Mouse (Mus musculus) forebrain, embryonic 14.5 days (tissue): ENCODE measurements around the gene Stoml1. TPM values are rescaled to one million over a fixed set of nuclear protein-coding genes. Genes with fewer than 3 reads are reported as not detected.
A peak's percentile ranks its signal among the peaks of the same experiment; 100 is the strongest.

Source experiments
- ATAC-seq: fragments of 200-750 bp; cut with Nextera tagmentation; 2 replicates; pipeline ENCODE4 v1.8.0; 2017; ENCODE audit warnings: mild to moderate bottlenecking, moderate library complexity
- DNase-seq: peaks from one replicate; pipeline ENCODE4 v3.0.0-alpha.2; 2015; ENCODE audit warnings: low spot score
- H3K27ac ChIP-seq: fragments of 300-500 bp; sonication (generic); 2 replicates; pipeline ENCODE4 v1.5.1; 2014; ENCODE audit warnings: low read depth, mild to moderate bottlenecking, control low read depth, low read length, moderate library complexity
- H3K27me3 ChIP-seq: fragments of 300-500 bp; sonication (generic); replicated peaks from 2 replicates; pipeline ENCODE4 v1.6.1; 2014; ENCODE audit warnings: low read length, control low read depth, mixed read lengths; ENCODE audit not compliant: control insufficient read depth, insufficient read depth
- H3K36me3 ChIP-seq: fragments of 300-500 bp; sonication (generic); 2 replicates; pipeline ENCODE4 v1.6.1; 2014; ENCODE audit warnings: low read length, control low read depth; ENCODE audit not compliant: control insufficient read depth, insufficient read depth
- H3K4me1 ChIP-seq: fragments of 300-500 bp; sonication (generic); 2 replicates; pipeline ENCODE4 v1.6.1; 2014; ENCODE audit warnings: antibody characterized with exemption, low read length, control low read depth; ENCODE audit not compliant: control insufficient read depth, insufficient read depth
- H3K4me2 ChIP-seq: fragments of 300-500 bp; sonication (generic); 2 replicates; pipeline ENCODE4 v1.6.1; 2014; ENCODE audit warnings: mild to moderate bottlenecking, control low read depth, low read length
- H3K4me3 ChIP-seq: fragments of 300-500 bp; sonication (generic); 2 replicates; pipeline ENCODE4 v1.5.1; 2014; ENCODE audit warnings: low read depth, low read length, control low read depth
- H3K9ac ChIP-seq: fragments of 300-500 bp; sonication (generic); 2 replicates; pipeline ENCODE4 v1.6.1; 2014; ENCODE audit warnings: mild to moderate bottlenecking, low read length, control low read depth, moderate library complexity
- H3K9me3 ChIP-seq: fragments of 300-500 bp; sonication (generic); replicated peaks from 2 replicates; pipeline ENCODE4 v1.6.1; 2016; ENCODE audit warnings: low read length, control low read depth, mixed read lengths; ENCODE audit not compliant: control insufficient read depth
- WGBS: fragments of 180-500 bp; shearing (Covaris S2); extraction: QIAGEN DNeasy Blood & Tissue Kit; methylation state at CpG from one replicate; pipeline ENCODE4 v1.1.7; 2014; 5-methylcytosine and 5-hydroxymethylcytosine counted together
- polyA plus RNA-seq: library from polyadenylated mRNA; unstranded; fragments of >200 nt; fragmentation: Nextera tagmentation; extraction: Ambion mirVana; gene quantifications from 2 replicates; pipeline ENCODE4 v1.2.1, GENCODE M21; 2014

Gene Stoml1
- polyA plus RNA-seq, 1 experiment from 2014 or later: 75.1 TPM

DNA sequence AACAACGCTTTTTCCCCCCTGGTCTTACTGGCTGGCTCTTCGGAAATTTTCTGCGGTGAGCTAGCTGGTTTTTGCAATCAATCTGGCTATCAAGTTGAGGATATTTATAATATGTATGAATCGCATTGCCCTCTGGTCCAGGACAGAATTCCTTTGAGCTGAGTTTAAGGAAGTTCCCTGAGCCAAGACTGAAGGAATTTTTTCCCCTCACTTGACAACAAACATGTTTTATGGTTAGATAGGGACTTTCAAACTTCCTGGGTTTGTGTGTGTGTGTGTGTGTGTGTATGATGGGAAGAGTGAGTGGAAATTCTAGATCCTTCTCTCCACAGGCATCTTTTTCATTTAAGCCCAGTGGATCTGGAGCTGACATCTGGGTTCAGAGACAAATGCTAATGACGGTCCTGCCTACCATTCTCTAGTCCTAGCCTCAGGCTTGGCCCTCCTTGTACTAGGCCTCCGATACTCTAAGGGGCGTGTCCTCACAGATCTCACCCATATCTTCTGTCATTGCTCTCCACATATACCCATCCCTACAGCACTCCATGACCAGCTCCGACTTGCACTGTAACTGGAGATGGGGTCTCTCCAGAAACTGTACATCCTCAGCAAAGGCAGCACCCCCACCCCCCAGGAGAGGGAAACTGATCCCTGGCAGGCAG lies 38.3 kb upstream of the Stoml1 start:
- Histone ChIP-seq H3K27ac (no peak overlapping the region), H3K4me2 (no peak overlapping the region), H3K9ac (no peak overlapping the region), H3K4me1 (no peaks in the 10 kb centered on the region), H3K36me3 (no peaks in the 10 kb centered on the region), H3K4me3 (no peak overlapping the region), H3K27me3 (no peaks in the 10 kb centered on the region), H3K9me3 (no peaks in the 10 kb centered on the region)
- DNase-seq (no peak), ATAC-seq (no peak)
- 67% methylated on average over 8 of the region's 8 CpGs for WGBS

DNA sequence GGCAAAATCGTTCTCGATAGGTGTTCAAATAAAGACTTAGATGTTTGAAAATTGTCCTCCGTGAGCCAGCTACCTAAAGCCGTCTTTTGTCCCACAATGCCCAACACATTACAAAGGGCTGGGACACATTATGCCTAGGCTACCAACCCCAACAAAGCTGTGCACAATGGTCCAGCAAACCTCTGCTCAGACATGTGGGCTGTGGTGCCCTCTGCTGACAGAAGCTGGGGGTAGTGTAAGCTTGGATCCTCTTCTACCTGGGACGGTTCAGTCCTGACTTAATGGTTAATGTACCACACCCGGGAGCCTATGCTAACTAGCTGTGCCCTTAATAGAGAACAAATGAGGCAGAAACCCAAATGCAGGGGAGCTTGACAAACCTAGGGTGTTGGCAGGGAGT lies 36.6 kb upstream of the Stoml1 start:
- H3K9ac ChIP-seq: no peak overlapping the region; the same call in 1 of the 2 replicates
- no peak overlapping the region for H3K27ac ChIP-seq
- H3K27me3 ChIP-seq: no peaks in the 10 kb centered on the region
- peak; percentile 77 for ATAC-seq
- H3K4me1 ChIP-seq: no peaks in the 10 kb centered on the region
- DNase-seq: peak; percentile 68
- H3K4me2 ChIP-seq: no peak overlapping the region
- no peak overlapping the region for H3K4me3 ChIP-seq
- H3K36me3 ChIP-seq: no peaks in the 10 kb centered on the region
- H3K9me3 ChIP-seq: no peaks in the 10 kb centered on the region
- 33% methylated on average over 6 of the region's 6 CpGs for WGBS

DNA sequence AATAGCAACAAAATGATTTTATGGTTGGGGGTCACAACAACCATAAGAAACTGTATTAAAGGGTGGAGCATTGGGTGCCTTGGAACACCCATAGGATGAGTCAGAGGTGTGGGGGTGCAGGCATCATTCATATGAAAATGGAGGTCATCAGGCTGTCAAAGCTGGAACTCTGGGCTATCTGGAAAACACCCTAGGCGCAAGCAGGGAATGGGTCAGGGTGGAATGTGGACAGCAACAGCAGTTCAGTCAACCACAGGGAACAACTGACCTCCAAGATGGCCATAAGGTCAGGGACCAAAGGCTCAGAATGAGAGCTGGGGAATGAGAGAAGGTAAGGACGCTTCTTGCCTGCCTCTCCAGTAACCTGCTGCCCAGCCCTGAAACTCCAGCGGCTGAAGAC lies 34.4 kb upstream of the Stoml1 start:
- Histone ChIP-seq H3K4me1 (no peaks in the 10 kb centered on the region), H3K9ac (no peak overlapping the region), H3K9me3 (no peaks in the 10 kb centered on the region), H3K36me3 (no peaks in the 10 kb centered on the region), H3K27me3 (no peaks in the 10 kb centered on the region), H3K4me2 (no peak overlapping the region), H3K4me3 (no peak overlapping the region), H3K27ac (no peak overlapping the region)
- 97% methylated on average over 3 of the region's 3 CpGs for WGBS
- ATAC-seq (no peak), DNase-seq (no peak)

DNA sequence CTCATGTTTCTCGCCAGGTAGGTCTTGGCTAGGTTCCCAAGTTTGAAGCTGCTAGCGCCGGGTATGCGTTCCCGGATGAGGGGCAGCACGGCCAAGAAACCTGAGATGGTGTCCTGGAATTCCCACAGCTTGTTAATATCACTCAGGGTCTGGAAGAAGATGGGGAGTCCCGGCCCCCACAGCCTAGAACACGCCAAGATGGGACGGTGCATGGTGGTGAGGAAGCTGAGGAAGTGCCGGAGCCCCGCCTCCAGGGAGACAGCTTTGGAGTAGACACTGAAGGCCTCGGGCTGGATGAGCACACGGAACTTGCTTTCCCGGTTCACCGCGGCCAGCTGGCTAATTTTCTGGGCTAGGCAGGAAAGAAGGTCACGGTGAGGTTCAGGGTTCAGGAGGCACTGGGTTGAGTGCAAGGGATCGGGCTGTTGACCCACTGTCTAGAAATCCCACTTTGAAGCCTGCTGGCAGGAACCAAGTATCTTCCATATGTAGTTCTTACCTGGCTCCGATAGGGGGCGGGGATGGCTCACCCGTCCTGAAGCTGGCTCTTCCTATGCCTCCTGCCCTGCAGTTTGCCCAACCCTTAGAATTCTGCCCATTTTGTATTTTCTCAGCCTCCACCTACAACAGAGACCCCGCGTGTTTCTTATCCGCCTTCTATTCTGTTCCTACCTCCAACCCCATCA lies 32.6 kb upstream of the Stoml1 start:
- DNase-seq (peak; percentile 58), ATAC-seq (no peak)
- no peaks in the 10 kb centered on the region for H3K27me3 ChIP-seq
- H3K9ac ChIP-seq: no peak overlapping the region
- no peak overlapping the region for H3K4me3 ChIP-seq
- no peak overlapping the region for H3K27ac ChIP-seq
- H3K4me2 ChIP-seq: no peak overlapping the region
- H3K36me3 ChIP-seq: no peaks in the 10 kb centered on the region
- no peaks in the 10 kb centered on the region for H3K9me3 ChIP-seq
- WGBS: 72% methylated on average over 24 of the region's 24 CpGs
- H3K4me1 ChIP-seq: no peaks in the 10 kb centered on the region

DNA sequence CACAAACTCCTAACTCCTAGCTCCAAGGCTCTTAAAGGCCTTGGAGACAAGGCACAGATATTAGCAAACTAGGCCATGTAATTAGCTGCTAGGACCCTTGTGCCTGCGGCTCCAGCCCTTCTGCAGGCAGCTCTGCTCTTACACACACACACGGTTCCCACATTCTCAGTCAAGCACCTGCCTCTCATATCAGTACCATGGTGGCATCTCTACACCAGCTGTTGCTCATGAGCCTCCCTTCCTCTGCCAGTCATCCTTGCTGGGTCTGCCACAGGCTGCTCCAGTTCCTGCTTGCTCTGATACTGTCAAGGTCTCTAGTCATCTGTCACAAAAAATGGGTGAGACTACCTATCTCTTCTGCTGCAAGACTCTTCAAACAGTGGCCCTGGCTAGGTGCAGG lies 28.6 kb upstream of the Stoml1 start:
- H3K27ac ChIP-seq: no peak overlapping the region
- no peaks in the 10 kb centered on the region for H3K4me1 ChIP-seq
- WGBS: 86% methylated on average over 2 of the region's 2 CpGs
- H3K9ac ChIP-seq: no peak overlapping the region
- DNase-seq (no peak), ATAC-seq (no peak)
- H3K4me2 ChIP-seq: no peak overlapping the region
- H3K4me3 ChIP-seq: no peak overlapping the region
- H3K27me3 ChIP-seq: no peaks in the 10 kb centered on the region
- peaks cover 19% of the 10 kb centered on the region for H3K36me3 ChIP-seq
- no peaks in the 10 kb centered on the region for H3K9me3 ChIP-seq

DNA sequence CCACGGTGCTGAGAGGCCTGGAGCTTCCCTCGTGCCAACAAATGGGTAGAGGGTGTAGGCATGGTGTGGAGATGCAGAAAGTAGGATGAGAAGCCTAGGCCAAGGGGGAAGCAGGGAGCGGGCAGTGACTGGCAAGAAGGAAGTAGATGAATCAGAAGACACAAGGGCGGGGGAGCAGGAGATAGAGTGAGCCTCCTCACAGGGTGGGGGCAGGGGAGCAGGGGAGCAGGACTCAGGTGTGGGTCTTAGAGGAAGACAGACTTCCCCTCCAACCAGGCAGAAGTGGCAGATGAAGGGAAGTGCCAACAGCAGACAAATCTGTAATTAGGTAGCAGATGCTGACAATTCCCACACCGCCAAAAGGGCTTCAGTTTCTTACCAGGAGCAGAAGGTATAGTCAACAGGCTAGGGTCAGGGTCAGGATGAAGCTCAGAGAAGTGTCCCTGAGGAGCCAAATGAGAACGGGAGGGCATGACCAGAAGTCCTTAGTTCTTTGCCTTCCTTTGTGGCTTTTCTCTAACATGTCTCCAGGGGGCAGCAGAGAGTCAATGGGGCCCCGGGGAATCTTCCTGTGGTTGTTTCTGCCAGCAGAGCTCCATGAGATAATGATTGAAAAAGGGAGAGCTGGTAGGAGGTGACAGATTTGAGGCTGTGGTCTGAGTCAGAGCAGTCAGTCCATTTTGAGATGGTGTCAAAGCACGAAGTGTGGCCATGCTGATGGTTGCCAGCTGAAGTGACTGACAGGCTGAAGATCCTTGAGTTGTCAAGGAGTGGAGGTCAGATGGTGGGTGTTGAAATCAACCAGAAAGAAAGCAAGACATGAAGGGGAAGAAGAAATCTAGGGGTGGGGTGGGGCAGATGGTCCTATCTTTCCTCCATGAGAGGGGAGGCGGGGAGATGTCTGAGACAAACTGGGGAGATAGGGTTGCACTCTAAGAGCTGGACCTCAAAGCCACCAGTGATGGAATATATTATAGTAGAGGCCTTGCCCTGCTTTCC lies 26.8 kb upstream of the Stoml1 start:
- Histone ChIP-seq H3K36me3 (peaks cover 24% of the 10 kb centered on the region), H3K4me1 (no peaks in the 10 kb centered on the region), H3K27ac (no peak overlapping the region), H3K4me2 (no peak overlapping the region), H3K4me3 (no peak overlapping the region), H3K9me3 (no peaks in the 10 kb centered on the region), H3K9ac (no peak overlapping the region), H3K27me3 (no peaks in the 10 kb centered on the region)
- no peak for ATAC-seq
- 69% methylated on average over 9 of the region's 9 CpGs for WGBS
- no peak for DNase-seq

DNA sequence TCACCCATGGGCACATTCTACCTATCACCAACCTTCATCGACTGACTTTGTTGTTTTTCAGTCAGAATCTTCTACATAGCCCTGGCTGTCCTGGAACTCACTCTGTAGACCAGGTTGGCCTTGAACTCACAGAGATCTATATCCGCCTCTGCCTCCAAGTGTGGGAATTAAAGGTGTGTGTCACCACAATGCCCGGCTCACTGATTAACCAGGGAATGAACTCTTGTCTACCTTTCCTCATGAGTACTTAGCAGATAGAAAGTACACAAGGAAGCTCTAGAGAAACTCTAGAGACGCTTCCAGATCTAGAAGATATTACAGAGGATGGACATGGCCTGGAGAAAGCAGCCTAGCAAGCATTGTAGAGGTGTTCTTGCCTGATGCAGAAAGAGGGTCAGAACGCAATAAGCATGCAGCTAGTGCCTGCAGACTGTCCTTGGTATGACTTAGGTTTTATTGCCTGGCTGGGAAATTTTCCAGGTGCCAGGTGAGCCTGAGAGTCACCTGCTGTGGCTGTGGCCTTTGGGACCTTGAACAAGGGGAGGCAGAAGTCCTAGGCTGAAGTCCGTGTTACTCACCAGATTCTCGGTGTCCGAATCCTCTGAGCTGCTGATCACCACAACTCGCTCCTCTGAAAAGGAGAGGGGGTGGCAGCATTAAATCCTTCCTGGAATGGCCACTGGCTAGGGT lies 24.0 kb upstream of the Stoml1 start:
- H3K4me3 ChIP-seq: no peak overlapping the region
- 94% methylated on average over 9 of the region's 9 CpGs for WGBS
- H3K4me1 ChIP-seq: no peaks in the 10 kb centered on the region
- H3K9me3 ChIP-seq: no peaks in the 10 kb centered on the region
- ATAC-seq: no peak
- H3K36me3 ChIP-seq: peaks cover 24% of the 10 kb centered on the region
- no peak for DNase-seq
- no peak overlapping the region for H3K4me2 ChIP-seq
- H3K27me3 ChIP-seq: no peaks in the 10 kb centered on the region
- H3K27ac ChIP-seq: no peak overlapping the region
- no peak overlapping the region for H3K9ac ChIP-seq

DNA sequence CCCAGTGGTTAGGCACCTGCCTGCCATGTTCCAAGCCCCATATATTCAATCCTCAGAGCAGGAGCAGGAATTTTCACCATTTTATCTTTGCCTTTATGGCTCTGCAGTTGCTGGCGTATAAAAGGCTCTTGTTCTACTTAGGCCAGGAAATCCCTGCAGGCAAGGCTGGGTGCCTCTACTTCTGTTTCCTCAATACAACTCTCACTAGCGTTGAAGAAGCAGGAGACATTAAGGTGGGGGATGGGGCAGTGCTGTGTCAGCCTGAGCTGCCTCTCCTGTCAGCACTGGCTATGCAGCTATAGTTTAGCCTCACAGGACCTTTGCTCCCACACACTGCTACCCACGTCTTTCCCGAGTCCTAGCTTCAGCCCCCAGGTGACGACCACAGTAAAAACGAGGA lies 21.2 kb upstream of the Stoml1 start:
- 80% methylated on average over 6 of the region's 6 CpGs for WGBS
- H3K4me3 ChIP-seq: no peak overlapping the region
- no peak overlapping the region for H3K27ac ChIP-seq
- DNase-seq: no peak
- H3K9me3 ChIP-seq: no peaks in the 10 kb centered on the region
- no peak overlapping the region for H3K4me2 ChIP-seq
- no peak for ATAC-seq
- peaks cover 29% of the 10 kb centered on the region for H3K36me3 ChIP-seq
- no peaks in the 10 kb centered on the region for H3K27me3 ChIP-seq
- H3K4me1 ChIP-seq: no peaks in the 10 kb centered on the region
- no peak overlapping the region for H3K9ac ChIP-seq
